Mouse (Mus musculus): Measurements from ENCODE around the gene Qrfpr. TPM values are rescaled to one million over a fixed set of nuclear protein-coding genes. Genes with fewer than 3 reads are reported as not detected.

Qrfpr gene
- total RNA-seq, 1 experiment from 2014 or later, result not detected

DNA sequence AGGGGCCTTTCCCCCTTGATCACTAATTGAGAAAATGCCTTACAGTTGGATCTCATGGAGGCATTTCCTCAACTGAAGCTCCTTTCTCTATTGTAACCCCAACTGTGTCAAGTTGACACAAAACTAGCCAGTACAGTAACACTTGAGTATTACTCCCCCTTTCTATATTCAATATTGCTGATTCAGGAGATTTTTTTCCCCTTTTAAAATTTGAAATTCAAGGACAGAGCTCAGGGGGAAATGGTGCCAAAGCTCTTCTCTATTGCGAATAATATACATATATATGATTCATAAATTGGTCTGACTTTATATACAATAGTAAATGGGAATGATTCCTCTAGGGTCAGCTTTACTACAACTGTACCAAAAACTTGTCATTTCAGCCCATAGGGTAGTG lies 71.6 kb downstream of the Qrfpr start:
- DNase-seq, result no peak

DNA sequence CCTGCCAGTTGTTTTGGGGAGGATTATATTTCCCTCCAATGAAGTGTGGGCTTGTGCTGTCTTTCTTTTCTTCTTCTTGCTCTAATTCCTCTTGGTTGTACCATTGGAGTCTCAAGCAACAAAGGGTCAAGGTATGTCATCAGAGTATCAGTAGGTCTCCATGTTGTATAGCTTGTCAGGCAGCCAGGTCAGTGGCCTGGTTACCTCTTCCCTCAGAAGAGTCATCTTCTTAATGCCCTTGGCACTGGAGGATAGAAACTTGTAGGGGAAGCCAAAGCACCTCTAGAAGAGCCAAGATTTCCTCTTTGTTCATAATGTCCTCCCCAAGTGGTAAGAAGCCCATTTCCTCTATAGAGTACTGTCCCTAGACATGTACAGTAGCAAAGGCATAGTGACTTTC lies 83.1 kb downstream of the Qrfpr start:
- no peak for DNase-seq

DNA sequence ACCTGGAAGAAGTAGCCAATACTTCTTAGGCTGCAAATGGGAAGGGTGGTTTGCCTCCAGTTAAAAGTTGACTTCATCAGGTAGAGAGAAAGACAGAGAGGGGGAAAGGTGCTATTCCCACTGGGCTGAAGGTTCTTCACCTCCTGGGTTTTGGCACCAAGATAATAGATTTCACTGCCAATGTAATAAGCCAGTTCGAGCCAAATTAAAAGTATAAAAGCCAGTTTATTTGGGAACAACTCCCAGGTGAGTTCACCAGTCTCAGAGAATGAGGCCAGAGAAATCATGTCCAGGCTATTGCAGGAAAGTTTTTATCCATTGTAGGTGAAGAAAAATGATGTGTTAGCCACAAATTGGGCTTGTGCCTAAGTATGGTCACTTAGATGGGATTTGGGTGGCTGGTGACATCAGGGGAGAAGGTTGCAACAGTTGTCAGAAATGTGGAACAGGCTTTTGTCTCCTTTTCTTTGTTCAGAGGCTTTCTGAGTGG lies 83.9 kb downstream of the Qrfpr start:
- DNase-seq, result no peak

DNA sequence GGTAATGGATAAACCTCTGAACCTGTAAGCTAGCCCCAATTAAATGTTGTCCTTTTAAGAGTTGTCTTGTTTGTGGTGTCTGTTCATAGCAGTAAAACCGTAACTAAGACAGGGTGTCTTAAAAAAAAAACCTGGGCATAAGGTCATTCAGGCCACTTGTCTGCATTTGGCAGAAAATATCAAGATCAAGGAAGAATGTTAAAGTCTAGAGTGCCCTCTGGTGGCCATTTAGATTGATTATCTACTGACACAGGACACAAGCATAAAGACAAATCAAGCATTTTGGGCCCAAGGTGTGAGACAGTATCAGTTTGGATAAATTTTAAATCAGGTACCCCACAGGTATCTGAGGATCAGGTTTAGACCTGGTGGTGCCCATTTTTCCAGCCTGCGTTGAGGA lies 84.6 kb downstream of the Qrfpr start:
- DNase-seq, result peak; percentile 12

DNA sequence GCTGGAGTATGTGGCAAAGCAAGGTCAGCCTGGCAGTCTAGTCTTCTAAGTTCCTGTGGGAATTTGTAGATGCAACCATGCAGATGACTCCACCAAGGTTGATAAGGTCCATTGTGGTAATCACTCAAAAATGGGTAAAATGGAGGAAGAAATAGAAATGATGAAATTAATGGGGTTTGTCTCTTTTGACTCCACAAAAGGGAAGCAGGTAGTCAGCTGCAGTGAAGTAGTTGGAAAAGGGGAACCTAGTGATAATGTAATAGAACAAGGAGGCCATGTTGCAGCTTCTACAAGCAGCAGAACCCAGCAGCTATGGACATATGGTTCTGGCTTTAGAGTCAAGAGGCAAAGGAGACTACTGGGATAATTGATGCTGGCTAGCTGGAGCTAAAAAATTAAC lies 86.0 kb downstream of the Qrfpr start:
- DNase-seq, result no peak

Other genes with a start within 250 kb of the Qrfpr start
- gene Mccc1, start 221.6 kb downstream of the Qrfpr start, total RNA-seq (2021), result 89.4 and 90.7 TPM in 2 replicates
- gene Ccdc144b, start 168.8 kb downstream of the Qrfpr start, total RNA-seq (2021), result 0.15 TPM in 1 of 2 replicates, not detected in the other
- gene Acad9, start 156.3 kb downstream of the Qrfpr start, total RNA-seq (2021), result 42.4 and 48.5 TPM in 2 replicates
- 5.9 and 7.1 TPM in 2 replicates for gene D3Ertd254e, start 71.3 kb downstream of the Qrfpr start, total RNA-seq (2021)